Mouse (Mus musculus) embryonic facial prominence, embryonic 13.5 days (tissue): ENCODE results near the gene Ctrc. TPM values are rescaled to one million over a fixed set of nuclear protein-coding genes. Genes with fewer than 3 reads are reported as not detected.

Source experiments
- ATAC-seq: fragments of 200-750 bp; cut with Nextera tagmentation; 2 replicates; pipeline ENCODE4 v1.8.0; 2017; ENCODE audit warnings: low read depth; ENCODE audit not compliant: insufficient number of reproducible peaks, insufficient read depth, low FRiP score, low TSS enrichment
- H3K27ac ChIP-seq: fragments of 300-500 bp; sonication (generic); 2 replicates; pipeline ENCODE4 v1.5.1; 2015; ENCODE audit warnings: moderate library complexity, mild to moderate bottlenecking, inconsistent platforms
- H3K27me3 ChIP-seq: fragments of 300-500 bp; sonication (generic); 2 replicates; pipeline ENCODE4 v1.6.1; 2015; ENCODE audit warnings: mild to moderate bottlenecking, inconsistent platforms
- H3K36me3 ChIP-seq: fragments of 300-500 bp; sonication (generic); 2 replicates; pipeline ENCODE4 v1.6.1; 2015; ENCODE audit warnings: mild to moderate bottlenecking, inconsistent platforms
- H3K4me1 ChIP-seq: fragments of 300-500 bp; sonication (generic); 2 replicates; pipeline ENCODE4 v1.6.1; 2015; ENCODE audit warnings: inconsistent platforms
- H3K4me2 ChIP-seq: fragments of 300-500 bp; sonication (generic); 2 replicates; pipeline ENCODE4 v1.6.1; 2015; ENCODE audit warnings: moderate library complexity, mild to moderate bottlenecking, inconsistent platforms
- H3K4me3 ChIP-seq: fragments of 300-500 bp; sonication (generic); 2 replicates; pipeline ENCODE4 v1.5.1; 2015; ENCODE audit warnings: mild to moderate bottlenecking, inconsistent platforms
- H3K9ac ChIP-seq: fragments of 300-500 bp; sonication (generic); 2 replicates; pipeline ENCODE4 v1.6.1; 2015; ENCODE audit warnings: mild to moderate bottlenecking, inconsistent platforms
- H3K9me3 ChIP-seq: fragments of 300-500 bp; sonication (generic); 2 replicates; pipeline ENCODE4 v1.6.1; 2016; ENCODE audit warnings: inconsistent platforms
- WGBS: fragments of 180-500 bp; shearing (Covaris S2); methylation state at CpG from one replicate; pipeline ENCODE4 v1.1.7; 2015; ENCODE audit warnings: mixed read lengths; 5-methylcytosine and 5-hydroxymethylcytosine counted together
- polyA plus RNA-seq: library from polyadenylated mRNA; unstranded; fragments of >200 nt; fragmentation: Nextera tagmentation; extraction: Ambion mirVana; gene quantifications from 2 replicates; pipeline ENCODE4 v1.2.1, GENCODE M21; 2015

Ctrc gene
- polyA plus RNA-seq, 1 experiment from 2014 or later = not detected

DNA sequence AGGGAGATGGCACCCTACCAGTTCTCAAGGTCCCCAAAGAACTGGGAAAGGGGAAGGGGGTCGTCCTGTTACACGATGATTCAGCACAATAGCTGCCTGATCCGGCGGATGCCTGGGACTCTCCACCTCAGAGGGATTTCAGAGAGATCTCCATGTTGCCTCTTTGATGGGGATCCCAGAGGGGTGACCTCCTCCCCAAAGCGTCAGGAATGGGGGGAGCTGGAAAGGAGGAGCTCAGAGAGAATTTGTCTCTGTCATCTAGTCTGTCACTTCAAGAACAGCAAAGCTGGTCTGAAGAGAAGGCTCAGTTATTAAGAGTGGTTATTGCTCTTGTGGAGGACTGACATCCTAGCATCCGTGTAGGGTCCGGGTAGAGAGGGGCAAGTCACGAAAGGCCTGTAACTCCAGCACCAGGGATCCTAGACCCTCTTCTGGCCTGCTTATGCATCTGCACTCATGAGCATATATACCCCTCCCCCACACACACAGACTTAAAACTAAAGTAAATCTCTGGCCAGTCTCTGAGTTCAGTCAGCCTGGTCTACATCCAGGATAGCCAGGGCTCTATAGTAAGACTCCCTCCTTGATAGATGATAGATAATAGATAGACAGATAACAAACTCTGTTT, 29.4 kb upstream of the Ctrc start:
- peaks cover 28% of the 10 kb centered on the region for H3K4me1 ChIP-seq
- WGBS = 19% methylated on average over 8 of the region's 8 CpGs
- peaks cover 14% of the 10 kb centered on the region for H3K27me3 ChIP-seq
- no peaks in the 10 kb centered on the region for H3K9me3 ChIP-seq
- H3K27ac ChIP-seq = no peak overlapping the region
- peak overlapping the region; percentile 76 for H3K4me3 ChIP-seq
- H3K36me3 ChIP-seq = 0 out of 2 replicates have a peak, but pooled peaks cover 5% of the 10 kb centered on the region
- ATAC-seq = no peak
- peak overlapping the region; percentile 84 for H3K9ac ChIP-seq
- peak overlapping the region; percentile 97 for H3K4me2 ChIP-seq

DNA sequence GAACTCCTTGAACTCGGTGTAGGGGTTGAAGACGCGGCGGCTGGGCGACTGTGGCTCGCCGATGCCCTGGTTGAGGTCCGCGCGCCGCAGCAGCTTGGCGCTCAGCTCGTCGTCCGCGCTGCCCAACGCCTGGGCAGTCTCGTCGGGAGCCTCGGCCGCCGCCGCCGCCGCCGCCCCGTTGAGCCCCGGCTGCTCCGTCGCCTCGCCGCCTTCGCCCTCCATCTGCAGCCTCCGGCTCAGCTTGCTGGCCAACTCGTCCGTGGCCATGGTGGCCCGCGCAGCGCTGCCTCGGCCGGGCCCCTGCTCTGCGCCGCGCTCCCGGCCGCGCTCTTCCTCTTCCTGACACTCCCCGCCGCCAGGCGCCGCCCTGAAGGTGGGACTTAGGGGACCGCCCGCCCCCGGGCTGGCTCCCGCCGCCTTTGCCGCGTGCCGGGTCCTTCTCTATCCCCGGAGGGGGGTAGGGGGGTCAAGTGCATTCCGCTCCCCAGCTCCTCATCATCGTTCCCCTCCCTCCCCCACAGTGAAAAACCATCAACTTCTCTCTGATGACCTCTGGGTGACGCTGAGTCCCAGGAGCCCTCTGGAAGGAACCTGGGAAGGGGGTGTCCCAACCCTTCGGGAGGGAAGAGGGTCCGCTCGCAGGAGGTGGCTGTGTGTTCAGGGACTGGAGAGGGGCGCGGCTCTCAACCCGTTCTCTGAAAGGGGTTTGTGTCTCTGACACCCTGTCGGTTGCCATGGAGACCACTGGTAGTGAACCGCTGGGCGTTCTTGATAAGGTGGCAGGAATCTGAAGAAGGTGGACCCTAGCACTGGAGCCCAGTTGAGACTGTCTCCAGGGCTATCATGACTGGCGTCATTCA, 28.7 kb upstream of the Ctrc start, which contains the start of gene Efhd2:
Gene Efhd2 (minus strand): TSS at position 320 of the 860 bp plus-strand sequence.
- Histone ChIP-seq H3K27ac (no peak within 1 kb of the TSS), H3K4me1 (peaks cover 28% of the 10 kb centered on the region)
- under 1% methylated on average over 72 of the region's 73 CpGs for WGBS

DNA sequence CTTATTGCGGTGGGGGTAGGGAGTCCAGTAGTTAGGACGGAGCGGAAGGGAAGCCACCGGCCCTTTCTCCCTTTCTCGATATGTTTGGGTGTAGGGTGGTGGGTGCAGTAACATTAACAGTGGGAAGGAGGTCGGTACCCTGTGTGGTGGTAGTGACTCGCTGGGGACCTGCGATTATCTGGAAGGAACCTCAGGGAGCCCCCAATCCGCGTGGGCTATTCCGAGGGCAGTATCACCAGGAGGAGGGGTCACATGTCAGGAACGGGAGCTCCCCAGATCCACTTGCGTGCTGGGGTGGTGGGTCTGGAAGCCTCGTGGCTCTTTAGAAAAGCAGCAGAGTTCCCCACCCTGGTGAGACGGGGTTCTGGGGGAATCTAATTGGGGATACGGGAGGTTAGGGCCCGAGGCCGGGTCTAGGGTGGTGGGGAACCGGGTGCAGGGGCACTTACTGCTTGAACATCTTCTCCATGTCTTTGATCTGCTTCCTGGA, 28.0 kb upstream of the Ctrc start:
- Histone ChIP-seq H3K36me3 (0 out of 2 replicates have a peak, but pooled peaks cover 5% of the 10 kb centered on the region), H3K4me3 (peak overlapping the region; percentile 76), H3K4me2 (peak overlapping the region; percentile 97), H3K9ac (peak overlapping the region; percentile 84), H3K27ac (no peak overlapping the region), H3K27me3 (peaks cover 14% of the 10 kb centered on the region), H3K4me1 (peaks cover 28% of the 10 kb centered on the region), H3K9me3 (no peaks in the 10 kb centered on the region)
- WGBS = 2% methylated on average over 19 of the region's 19 CpGs
- ATAC-seq = 0 out of 2 replicates have a peak, but pooled peaks have one; percentile 23

More for the DNA sequence above, 28.7 kb upstream of the Ctrc start, which contains the start of gene Efhd2:
- peaks cover 14% of the 10 kb centered on the region for H3K27me3 ChIP-seq
- 0 out of 2 replicates have a peak, but pooled peaks cover 5% of the 10 kb centered on the region for H3K36me3 ChIP-seq
- H3K9me3 ChIP-seq = no peaks in the 10 kb centered on the region
- ATAC-seq = peak; percentile 81
- peak within 1 kb of the TSS; percentile 97 for H3K4me2 ChIP-seq
- peak within 1 kb of the TSS; percentile 84 for H3K9ac ChIP-seq
- peak within 1 kb of the TSS; percentile 76 for H3K4me3 ChIP-seq

DNA sequence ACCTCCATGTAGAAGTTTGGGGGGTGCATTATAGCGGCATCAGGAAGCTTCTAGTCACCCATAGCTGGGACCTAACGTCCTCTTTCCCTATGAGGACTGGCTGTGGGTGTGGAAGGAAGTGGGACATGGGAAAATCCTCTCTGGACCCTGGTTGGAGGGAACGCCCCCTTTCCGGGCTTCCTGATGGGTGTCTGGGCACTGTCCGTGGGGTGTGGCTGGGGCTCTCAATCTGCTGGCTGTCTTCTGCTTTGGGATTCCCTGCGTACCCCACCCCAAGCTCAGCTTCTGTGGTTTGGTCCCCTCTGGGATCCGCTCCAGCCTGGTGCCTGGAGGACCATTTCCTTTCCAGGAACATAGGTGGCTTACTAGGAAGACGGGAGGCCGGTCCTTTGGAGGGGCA, 26.8 kb upstream of the Ctrc start:
- Histone ChIP-seq H3K9me3 (no peaks in the 10 kb centered on the region), H3K27ac (no peak overlapping the region), H3K9ac (no peak overlapping the region), H3K36me3 (0 out of 2 replicates have a peak, but pooled peaks cover 5% of the 10 kb centered on the region), H3K27me3 (peaks cover 14% of the 10 kb centered on the region), H3K4me3 (no peak overlapping the region), H3K4me1 (peaks cover 34% of the 10 kb centered on the region), H3K4me2 (peak overlapping the region; percentile 97)
- no peak for ATAC-seq
- WGBS = 75% methylated on average over 9 of the region's 9 CpGs

DNA sequence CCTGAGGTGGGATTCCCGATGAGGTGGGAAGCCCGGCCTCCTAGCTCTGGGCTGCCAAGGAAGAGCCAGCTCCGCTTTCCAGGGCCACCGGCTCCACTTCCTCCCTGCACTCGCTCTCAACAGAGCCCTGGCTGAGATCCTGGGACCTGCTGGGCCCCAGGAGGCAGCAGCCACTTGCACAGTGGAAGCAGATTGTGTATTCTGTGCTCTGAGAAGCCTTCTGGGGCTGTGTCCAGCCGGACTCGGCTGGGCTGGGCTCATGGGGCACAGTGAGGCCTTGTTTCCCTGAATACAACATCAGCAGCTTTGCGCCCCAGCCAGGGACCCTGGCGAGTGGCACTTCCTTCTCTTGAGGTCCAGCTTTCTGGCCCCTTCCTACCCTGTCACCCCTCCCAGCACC, 25.8 kb upstream of the Ctrc start:
- Histone ChIP-seq H3K9ac (0 out of 2 replicates have a peak overlapping the region, but pooled peaks have one; percentile 44), H3K4me1 (peaks cover 45% of the 10 kb centered on the region), H3K4me2 (peak overlapping the region; percentile 7; the same call in 1 of the 2 replicates), H3K27ac (no peak overlapping the region), H3K27me3 (peaks cover 14% of the 10 kb centered on the region), H3K36me3 (0 out of 2 replicates have a peak, but pooled peaks cover 5% of the 10 kb centered on the region), H3K4me3 (no peak overlapping the region), H3K9me3 (no peaks in the 10 kb centered on the region)
- no peak for ATAC-seq
- WGBS = 51% methylated on average over 9 of the region's 9 CpGs

DNA sequence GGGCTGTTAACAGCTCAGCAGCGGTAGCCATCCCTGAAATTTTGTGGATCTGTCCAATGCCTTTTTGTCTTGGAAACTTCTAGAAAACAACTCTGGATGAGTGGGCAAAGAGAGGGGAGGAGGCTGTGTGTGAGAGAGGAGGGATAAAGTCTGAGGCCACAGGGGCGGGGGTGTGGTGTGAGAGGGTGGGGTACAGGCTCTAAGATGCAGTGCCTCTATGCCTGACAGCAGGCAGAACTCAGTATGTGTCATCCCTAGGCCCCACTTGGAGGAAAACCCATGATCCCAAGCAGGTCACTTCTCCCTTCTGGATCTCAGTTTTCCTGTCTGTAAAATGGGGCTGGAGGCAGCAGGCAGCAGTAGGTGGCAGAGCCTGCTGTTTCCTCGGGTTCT, 25.2 kb upstream of the Ctrc start:
- H3K4me2 ChIP-seq = no peak overlapping the region
- 0 out of 2 replicates have a peak, but pooled peaks cover 5% of the 10 kb centered on the region for H3K36me3 ChIP-seq
- H3K9me3 ChIP-seq = no peaks in the 10 kb centered on the region
- peaks cover 11% of the 10 kb centered on the region for H3K27me3 ChIP-seq
- peaks cover 50% of the 10 kb centered on the region for H3K4me1 ChIP-seq
- no peak overlapping the region for H3K27ac ChIP-seq
- no peak overlapping the region for H3K9ac ChIP-seq
- no peak overlapping the region for H3K4me3 ChIP-seq
- 88% methylated on average over 3 of the region's 3 CpGs for WGBS
- ATAC-seq = no peak

DNA sequence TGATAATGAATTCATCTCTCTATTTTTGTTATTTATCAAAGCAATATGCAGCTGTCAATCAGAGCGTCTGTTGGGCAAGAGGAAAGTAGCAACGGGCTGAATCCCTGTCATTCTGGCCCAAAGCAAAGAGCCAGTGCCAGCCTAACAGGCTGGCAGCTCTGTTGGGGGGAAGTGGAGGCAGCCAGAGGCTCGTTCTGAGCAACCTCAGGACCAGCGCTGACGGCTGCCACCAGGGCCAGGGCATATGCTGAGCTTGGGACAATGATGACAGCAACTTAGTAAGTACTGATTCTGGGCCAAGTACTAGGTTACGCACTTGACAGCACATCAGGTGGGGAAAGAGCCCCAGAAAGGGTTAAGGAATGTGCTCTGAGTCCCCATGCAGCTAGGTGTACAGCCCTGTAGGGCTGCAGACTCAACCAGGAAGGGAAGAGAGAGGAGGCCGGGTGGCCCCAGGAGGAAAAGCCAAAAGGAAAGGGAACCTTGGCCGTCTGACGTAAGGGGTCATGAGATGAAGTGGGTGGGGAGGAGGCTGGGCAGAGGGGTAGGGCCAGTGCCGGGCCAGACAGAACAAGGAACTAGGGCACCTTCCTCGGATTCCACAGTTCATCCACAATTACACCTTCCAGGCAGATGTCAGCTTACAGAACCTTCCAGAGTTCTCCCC, 24.6 kb upstream of the Ctrc start:
- Histone ChIP-seq H3K9ac (no peak overlapping the region), H3K4me3 (no peak overlapping the region), H3K27ac (peak overlapping the region; percentile 39; the same call in 1 of the 2 replicates), H3K9me3 (no peaks in the 10 kb centered on the region), H3K36me3 (0 out of 2 replicates have a peak, but pooled peaks cover 5% of the 10 kb centered on the region), H3K4me1 (peaks cover 52% of the 10 kb centered on the region), H3K27me3 (peaks cover 7% of the 10 kb centered on the region), H3K4me2 (no peak overlapping the region)
- ATAC-seq = no peak
- WGBS = 72% methylated on average over 11 of the region's 11 CpGs

DNA sequence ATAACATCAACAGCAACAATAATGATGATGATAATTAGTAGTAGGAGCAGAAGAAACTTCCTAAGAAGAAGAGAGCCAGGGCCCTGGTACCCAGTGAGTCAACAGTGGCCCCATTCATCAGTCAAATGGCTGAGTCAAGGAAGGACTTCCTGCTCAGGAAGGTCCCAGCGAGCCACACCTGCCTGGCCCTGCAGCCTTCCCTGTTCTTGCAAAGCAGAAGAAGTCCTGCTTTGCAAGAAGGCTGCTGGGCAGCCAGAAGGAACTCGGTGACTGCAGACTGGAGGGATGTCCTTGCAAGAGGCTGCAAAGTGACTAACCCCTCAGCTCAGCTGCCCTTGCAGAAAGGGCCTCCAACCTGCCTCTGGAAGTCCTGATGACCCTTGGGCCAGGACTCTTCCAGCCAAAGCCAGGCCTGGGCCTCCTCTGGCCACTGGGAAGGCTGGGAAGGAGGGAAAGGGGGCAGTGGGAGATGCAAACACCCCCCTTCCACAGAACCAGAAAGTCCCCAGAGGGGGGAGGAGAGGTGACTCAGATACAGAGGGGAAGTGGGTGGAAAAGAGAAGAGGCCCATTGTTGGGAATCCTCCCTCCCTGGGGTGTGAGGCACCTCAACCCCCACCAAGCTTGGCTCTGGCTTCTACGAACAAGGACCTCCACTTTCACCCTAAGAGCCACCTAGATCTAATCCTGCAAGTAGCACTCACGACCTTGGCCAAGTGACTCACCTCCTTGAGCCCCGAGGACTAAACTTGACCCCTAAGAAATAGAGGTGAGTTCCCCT, 23.5 kb upstream of the Ctrc start:
- no peaks in the 10 kb centered on the region for H3K9me3 ChIP-seq
- no peaks in the 10 kb centered on the region for H3K27me3 ChIP-seq
- peaks cover 45% of the 10 kb centered on the region for H3K4me1 ChIP-seq
- no peak overlapping the region for H3K9ac ChIP-seq
- no peak overlapping the region for H3K4me2 ChIP-seq
- H3K27ac ChIP-seq = no peak overlapping the region
- H3K36me3 ChIP-seq = 0 out of 2 replicates have a peak, but pooled peaks cover 5% of the 10 kb centered on the region
- WGBS = 72% methylated on average over 5 of the region's 5 CpGs
- ATAC-seq = no peak
- no peak overlapping the region for H3K4me3 ChIP-seq

DNA sequence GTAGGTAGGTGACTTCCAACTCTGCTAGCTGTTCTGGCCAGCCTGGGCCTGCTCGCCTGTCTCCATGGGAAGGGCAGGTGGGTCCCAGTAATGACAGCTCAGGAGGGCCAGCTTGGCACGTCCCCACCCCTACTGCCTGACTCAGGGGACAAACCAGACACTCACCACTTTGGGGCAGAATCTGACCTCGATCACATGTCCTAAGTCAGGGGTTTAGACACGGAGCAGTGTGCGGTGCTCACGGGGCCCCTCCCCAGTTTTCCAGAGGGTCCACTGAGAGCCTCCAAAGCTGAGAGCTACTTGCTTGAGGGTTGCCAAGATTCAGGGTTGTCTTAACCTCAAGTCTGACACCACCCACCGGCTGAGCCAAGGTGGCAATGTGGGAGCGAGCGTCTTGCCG, 21.9 kb upstream of the Ctrc start:
- Histone ChIP-seq H3K9me3 (no peaks in the 10 kb centered on the region), H3K4me2 (no peak overlapping the region), H3K4me3 (no peak overlapping the region), H3K36me3 (0 out of 2 replicates have a peak, but pooled peaks cover 5% of the 10 kb centered on the region), H3K4me1 (peaks cover 39% of the 10 kb centered on the region), H3K27ac (peak overlapping the region; percentile 68), H3K9ac (no peak overlapping the region), H3K27me3 (no peaks in the 10 kb centered on the region)
- 80% methylated on average over 10 of the region's 10 CpGs for WGBS
- ATAC-seq = no peak; the same call in 1 of the 2 replicates

DNA sequence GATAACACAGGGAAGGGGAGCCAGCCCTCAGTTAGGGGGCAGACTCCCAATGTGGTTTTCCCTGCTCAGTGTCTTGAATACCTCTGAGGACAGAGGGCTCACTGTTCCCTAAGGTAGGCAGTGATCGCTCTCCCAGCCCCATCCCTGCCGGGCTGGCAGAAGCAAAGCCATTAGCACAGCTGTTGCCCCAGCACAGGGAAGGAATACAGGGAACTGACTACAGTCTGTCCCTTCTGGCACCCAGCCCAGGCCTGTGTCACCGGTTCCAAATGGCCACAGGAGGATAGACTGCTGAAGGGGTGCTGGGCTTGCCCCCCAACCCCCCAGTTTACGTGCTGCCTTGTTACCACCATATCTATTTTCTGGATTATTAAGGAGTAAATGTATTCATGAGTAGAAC, 21.3 kb upstream of the Ctrc start:
- no peak for ATAC-seq
- Histone ChIP-seq H3K4me3 (no peak overlapping the region), H3K27me3 (no peaks in the 10 kb centered on the region), H3K27ac (peak overlapping the region; percentile 68), H3K4me1 (peaks cover 36% of the 10 kb centered on the region), H3K4me2 (peak overlapping the region; percentile 18), H3K36me3 (0 out of 2 replicates have a peak, but pooled peaks cover 5% of the 10 kb centered on the region), H3K9me3 (no peaks in the 10 kb centered on the region), H3K9ac (peak overlapping the region; percentile 27)
- WGBS = 33% methylated on average over 4 of the region's 4 CpGs
